Mouse (Mus musculus): Measurements from ENCODE around the gene Rbp7.
A peak's percentile ranks its signal among the peaks of the same experiment; 100 is the strongest.
"Not testable (repeated sequence)": the region's sequence is repeated elsewhere in the genome, so short reads cannot be mapped to it uniquely, and the experiment has no call there.

Gene Rbp7

GRCm38 (mm10) chr4:149454879-149455278 lies at the start of gene Rbp7:
TSS of gene Rbp7 (minus strand) at chr4:149454978.
- no peak for DNase-seq

GRCm38 (mm10) chr4:149504363-149504762 lies 49.6 kb upstream of the Rbp7 start:
- DNase-seq = no peak

DNA sequence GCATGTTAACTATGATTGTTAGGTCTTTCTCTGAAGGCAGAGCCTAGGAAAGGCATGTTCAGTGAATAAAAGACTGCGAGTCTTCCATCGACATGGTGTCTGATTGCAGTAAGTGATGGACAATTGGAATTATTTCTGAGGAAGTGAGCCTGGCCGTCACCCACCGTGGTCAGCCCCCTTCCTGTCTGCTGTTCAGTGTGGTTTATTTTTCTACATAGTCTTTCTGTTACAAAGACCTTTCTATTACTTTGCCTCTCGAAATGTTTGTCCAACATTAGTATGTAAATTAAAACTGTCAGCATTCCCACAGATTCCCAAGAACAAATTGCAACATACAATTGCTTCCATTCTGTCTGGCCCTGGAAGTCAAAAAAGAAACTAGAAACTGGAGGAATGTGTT lies 45.0 kb upstream of the Rbp7 start:
- no peak for DNase-seq

DNA sequence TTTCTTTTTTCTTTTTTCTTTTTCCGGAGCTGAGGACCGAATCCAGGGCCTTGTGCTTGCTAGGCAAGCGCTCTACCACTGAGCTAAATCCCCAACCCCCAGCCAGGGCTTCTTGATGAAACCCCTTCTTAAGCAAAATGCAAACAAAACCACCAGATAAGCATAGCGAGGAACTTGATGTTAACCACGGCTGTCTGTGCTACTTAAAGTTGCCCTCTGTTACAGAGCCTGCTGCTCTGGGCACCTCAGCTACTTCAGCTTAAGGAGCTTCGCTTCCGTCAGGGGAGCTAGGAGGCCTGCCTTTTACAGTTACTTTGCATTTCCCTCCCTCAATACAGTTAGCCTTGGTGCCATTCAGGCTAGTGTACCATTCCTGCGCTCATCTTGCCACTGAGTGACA lies 44.1 kb upstream of the Rbp7 start:
- DNase-seq = no peak

DNA sequence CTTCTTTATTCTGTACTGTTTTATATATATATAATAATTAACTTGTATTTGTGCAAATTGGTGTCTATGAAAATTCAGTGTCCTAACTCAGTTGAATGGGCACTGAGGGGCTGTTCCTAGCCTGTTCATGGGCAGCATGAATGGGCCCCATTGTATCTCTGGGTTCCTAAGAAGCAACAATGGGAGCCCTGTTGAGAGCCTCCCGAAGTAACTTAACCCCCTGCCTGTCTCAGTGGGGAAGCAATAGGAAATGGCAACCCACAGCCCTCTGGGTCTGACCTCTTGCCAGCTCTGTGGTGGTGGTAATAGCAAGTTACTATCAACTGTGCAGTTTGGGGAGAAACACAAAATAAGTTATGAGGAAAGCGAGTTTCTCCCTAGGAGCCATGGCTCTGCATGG lies 41.8 kb upstream of the Rbp7 start:
- no peak for DNase-seq

DNA sequence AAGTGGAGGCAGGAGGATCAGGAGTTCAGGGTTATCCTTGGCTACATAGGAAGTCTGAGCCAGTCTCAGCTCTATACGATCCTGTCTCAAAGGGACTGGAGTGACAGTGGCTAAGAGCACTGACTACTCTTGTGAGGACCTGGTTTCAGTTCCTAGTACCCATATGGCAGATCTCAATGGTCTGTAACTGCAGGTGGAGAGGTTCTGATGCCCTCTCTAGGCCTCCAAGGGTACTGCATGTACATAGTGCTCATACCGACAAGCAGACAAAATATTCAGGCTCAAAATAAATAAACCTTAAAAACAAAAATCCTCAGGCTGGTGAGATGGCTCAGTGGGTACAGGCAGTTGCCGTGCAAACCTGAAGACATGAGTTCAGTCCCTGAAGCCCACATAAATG lies 36.4 kb upstream of the Rbp7 start:
- DNase-seq = no peak

DNA sequence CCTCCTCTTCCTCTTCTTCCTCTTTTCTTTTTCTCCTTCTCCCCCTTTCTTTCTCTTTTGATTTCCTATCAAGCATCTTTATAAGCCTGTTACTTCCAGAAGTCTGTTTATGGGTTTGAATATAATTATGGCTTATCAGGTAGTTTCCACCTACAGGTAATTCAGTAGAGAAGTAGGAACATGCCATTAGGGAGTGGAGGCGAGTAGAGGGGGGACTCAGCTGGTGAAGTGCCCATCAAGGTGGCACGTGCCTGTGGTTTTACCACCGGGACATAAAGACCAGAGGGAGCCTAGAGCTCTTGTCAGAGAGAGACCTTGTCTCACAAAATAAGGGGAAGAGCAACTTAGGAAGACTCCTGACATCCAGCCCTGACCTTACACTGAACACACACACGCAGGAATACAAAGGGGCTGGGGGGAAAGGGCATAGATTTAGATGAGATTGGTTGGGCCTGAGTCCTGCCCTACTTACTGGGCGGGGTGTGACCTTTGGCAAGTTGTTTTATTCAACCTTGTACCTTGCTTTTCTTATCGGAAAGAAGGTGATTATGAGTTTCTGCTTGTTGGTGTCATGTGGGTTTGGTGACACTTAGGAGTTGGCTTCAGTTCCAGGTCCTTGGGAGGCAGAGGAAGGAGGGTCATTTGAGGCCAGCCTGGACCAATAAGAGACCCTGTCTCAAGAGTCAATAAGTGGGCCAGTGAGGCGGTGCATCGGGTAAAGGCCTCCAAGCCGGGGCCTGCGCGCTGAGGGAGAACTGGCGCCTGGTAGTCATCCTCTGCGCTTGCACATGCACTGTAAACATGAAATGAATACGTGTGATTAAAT lies 34.9 kb upstream of the Rbp7 start:
- no peak for DNase-seq

DNA sequence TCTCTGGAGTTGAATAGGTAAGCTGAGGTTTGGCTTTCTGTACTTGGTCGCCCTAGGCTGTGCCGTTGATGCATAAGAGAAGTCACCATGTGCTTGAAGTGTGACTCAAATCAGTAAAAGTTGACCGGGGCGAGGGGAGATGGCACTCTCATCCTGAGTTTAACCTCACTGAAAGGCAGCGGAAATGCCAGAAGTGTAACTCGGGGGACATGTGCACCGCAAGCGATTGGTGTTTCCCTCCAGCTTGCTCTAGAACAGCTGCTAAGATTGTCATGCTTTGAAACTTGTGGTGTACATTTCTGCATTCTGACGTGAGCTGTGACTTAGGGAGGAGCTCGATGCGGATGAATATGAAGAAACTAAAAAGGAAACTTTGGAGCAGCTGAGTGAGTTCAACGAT lies 33.0 kb upstream of the Rbp7 start:
- no peak for DNase-seq

- peak; percentile 36 for DNase-seq
Observed at GRCm38 (mm10) chr4:149485825-149486206, 31.0 kb upstream of the Rbp7 start.

DNA sequence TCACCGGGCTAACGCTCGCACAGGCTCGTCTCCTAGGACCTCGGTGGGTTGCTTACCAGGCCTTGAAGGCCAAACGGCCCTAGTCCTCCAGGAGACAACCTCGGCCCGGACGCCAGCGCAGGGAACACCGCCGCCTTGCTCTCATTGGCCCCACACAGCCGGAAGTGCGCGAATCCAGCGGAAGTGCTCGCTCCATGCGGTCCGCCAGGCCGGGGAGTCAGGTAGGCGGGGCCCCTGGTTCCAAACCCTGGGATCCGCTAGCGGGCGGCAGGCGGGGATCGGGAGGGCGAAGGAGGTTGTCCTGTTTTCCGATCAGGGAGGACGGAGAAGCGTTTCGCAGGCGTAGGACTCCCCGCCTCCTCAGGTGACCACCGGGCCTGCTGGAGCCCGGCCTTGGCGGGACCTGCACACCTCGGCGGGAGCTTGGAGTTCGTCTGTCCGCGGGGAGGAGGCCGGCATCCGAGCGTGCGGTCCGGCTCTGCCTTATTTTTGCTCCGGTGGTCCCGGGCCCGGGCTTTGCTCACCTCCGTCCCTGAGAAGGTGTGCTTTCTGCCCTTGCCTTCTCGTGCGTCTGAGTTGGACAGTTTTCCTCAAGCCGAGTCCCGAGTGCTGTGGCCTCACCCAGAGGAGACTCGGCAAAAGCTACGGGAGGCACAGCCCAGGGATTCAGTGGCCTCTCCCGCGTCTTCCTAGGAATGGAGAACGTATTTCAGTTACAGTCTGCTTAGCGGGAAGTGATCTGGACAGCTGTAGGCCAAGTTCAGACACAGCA lies 30.5 kb upstream of the Rbp7 start, which contains the start of the genes Nmnat1 and Lzic:
Gene Nmnat1, minus strand, starts transcription at position 150 of the 772 bp plus-strand sequence.
Gene Lzic, plus strand, starts transcription at position 177 of the 772 bp plus-strand sequence.
- peak; percentile 91 for DNase-seq

DNA sequence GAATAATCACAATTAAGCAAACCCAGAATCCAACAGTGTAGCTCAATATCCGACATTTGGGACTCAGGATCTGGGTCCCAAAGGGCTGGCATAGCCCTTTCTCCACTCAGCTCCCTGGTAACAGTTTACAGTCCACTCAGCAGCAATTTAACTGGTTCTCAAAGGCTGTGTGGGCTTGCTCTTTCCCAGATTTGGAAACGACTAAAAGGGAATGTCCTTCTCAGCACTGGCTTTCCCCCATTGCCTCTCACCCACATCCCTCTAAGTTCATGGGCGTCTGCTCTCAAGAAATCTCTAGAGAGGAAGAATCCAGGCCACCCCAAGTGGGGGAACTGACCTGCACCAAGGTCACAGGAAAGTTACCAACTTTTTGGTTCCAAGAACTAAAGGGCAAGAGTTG lies 29.8 kb upstream of the Rbp7 start:
- no peak for DNase-seq

DNA sequence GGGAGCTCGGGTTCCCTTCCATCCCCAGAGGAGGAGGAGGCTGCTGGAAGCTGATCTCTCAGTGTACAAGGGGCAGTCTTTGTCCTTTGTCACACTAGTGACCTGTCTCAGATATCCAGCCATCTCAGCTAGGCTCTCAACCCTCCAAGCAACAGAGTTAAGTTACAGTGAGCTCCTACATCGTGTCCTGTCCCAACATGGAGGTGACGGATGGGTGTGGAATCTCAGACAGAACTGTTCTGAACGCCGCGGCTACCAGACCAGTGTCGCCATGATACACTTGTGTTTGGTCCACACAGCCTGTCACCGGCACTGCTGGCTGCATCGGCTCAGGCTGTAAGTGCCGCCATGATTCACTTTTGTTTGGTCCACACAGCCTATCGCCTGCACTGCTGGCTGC lies 22.3 kb upstream of the Rbp7 start, which contains the start of gene Tmem274:
Gene Tmem274, plus strand, starts transcription at position 301 of the 400 bp plus-strand sequence.
- DNase-seq = no peak

DNA sequence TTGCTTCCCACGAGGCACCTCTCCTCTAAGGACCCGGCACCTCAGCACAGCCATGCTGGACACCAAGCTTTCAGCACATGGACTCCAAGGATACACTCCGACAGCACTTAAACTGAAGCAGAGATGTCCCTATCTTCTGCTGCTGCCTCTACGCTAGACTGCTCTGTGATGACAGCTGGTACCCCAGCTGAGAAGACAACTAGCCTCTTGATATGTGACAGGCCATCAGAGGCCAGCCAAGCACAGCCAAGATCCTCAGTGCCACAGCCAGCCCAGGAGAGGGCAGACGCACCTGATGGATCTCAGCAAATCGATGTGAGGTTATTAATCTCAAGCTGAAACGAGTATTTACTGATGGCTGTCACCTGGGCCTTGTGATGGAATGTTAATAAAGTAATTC lies 20.3 kb upstream of the Rbp7 start:
- DNase-seq = no peak

DNA sequence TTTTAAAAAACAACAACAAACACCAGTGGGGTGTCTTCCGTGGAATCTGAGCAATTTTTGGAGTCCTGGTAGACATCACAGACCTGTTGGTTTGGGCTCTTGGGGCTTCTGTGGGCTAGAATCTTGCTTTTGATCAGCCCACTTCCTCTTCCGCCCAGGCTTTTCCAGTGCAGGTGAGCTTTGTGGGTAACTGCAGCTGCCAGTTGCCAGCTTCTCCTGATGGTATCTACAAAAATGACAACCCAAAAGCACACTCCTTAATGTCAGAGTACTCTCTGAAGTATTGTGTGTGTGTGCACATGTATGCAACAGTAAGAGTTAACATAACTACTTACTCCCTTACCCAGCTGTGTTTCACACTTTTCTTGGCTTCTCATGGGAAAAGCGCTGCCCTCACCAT lies 14.8 kb upstream of the Rbp7 start:
- DNase-seq = peak; percentile 87

GRCm38 (mm10) chr4:149463435-149463950 lies 8.7 kb upstream of the Rbp7 start:
- peak; percentile 30 for DNase-seq

DNA sequence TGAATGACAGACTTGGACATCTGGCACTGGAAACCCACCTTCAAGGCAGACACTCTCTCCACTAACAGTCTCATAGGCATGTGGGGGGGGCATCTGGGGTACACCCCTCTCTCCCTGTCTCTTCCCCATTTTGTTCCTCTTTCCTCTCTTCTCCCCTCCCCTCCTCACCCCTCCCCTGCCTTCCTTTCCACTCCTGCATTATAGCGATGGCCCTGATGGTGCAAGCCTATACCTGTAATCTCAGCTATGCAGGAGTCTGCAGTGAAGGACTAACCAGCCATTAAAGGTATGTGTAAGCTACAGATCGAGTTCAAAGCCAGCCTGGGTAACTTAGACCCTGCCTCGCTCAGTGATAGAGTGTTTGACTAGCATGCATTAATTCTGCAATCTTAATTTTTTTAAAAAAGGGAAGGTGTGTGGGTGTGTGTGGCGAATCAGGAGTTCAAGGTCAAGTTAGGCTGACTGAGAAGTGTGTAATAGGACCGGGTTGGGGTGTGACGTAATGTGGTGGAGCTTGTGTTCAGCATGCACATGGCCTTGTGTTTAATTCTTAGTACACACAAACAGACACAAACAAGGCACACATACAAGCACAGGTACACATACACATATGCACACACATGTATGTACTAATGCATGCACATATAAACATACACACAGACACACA lies 7.7 kb upstream of the Rbp7 start:
- DNase-seq = no peak

DNA sequence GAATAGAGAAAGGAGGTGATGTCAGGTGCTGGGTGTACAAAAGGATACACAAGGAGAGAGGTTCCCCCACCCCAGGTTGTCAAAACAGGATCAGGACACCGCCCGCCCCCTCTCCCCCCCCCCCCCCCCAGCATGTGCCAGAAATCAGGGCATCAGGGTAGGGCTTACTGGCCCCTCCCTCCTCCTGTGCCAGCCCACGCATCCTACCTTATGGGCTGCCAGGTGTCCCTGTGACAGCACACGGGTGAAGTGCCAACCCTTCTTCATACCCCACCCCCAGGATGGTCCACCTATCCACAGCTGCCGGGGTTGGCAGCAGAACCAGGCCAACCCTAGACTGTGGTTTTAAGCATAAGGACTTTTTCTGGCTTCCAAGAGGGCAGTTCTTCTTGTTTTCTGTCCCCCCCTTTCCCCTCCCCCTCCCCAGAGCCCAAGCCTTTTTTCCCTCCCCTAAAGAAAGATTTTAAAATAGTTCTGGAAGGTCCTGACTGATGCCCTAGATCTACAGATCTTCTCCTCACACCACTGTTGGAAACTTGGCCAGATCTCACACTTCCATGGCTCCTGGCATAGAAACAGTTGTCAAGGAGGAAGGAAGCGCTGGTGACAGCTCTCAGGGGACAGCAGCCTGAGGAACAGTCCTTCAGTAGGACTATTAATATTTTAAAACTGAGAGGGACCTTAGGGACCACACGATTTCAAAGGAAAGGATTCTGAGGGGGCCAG lies 7.0 kb upstream of the Rbp7 start:
- peak; percentile 49 for DNase-seq

- DNase-seq = not testable (repeated sequence)
Observed at GRCm38 (mm10) chr4:149460475-149460874, 5.7 kb upstream of the Rbp7 start.

DNA sequence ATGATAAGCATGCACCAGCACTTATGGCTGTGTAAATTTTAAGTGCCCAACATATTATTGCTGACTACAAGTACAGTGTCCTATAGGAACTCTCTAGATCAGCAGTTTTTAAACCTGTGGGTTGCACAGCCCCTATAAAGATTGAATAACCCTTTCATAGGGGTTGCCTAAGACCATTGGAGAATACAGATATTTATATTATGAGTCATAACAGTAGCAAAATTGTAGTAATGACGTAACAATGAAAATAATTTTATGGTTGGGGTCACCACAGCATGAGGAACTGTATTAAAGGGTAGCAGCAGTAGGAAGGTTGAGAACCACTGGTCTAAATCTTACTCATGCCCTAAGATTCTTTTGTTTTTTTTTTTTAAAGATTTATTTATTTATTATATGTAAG lies 4.6 kb upstream of the Rbp7 start:
- no peak for DNase-seq

- DNase-seq = no peak
Observed at GRCm38 (mm10) chr4:149458526-149458925, 3.7 kb upstream of the Rbp7 start.

- DNase-seq = no peak
Observed at GRCm38 (mm10) chr4:149457831-149458430, 3.2 kb upstream of the Rbp7 start.

DNA sequence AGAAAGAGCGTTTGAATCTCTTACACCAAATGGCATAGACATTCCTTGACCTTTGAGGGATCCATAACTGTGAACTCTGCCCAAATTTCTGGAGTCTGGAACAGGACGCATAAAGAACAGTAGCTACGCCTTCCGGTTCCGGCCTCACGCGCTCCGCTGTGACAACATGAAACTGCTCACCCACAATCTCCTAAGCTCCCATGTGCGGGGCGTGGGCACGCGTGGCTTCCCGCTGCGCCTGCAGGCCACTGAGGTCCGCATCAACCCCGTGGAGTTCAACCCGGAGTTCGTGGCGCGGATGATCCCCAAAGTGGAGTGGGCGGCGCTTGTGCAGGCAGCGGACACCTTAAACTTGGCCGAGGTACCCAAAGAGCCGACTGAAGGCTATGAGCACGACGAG lies 2.4 kb upstream of the Rbp7 start:
- not testable (repeated sequence) for DNase-seq

Data from thymus, postnatal 14 days (tissue).